Mouse (Mus musculus) heart, embryonic 15.5 days (tissue): ENCODE data around the gene Egr4. TPM values are rescaled to one million over a fixed set of nuclear protein-coding genes. Genes with fewer than 3 reads are reported as not detected.

Experiments used
- ATAC-seq: fragments of 200-750 bp; cut with Nextera tagmentation; replicated peaks from 2 replicates; pipeline ENCODE4 v1.8.0; 2017; ENCODE audit warnings: low read depth, moderate TSS enrichment; ENCODE audit not compliant: insufficient number of reproducible peaks, insufficient read depth, low FRiP score
- H3K27ac ChIP-seq: fragments of 300-500 bp; sonication (generic); 2 replicates; pipeline ENCODE4 v1.5.1; 2015; ENCODE audit warnings: mild to moderate bottlenecking, inconsistent platforms
- H3K27me3 ChIP-seq: fragments of 300-500 bp; sonication (generic); 2 replicates; pipeline ENCODE4 v1.6.1; 2015; ENCODE audit warnings: inconsistent platforms
- H3K36me3 ChIP-seq: fragments of 300-500 bp; sonication (generic); 2 replicates; pipeline ENCODE4 v1.6.1; 2015; ENCODE audit warnings: mild to moderate bottlenecking, inconsistent platforms
- H3K4me1 ChIP-seq: fragments of 300-500 bp; sonication (generic); replicated peaks from 2 replicates; pipeline ENCODE4 v1.6.1; 2015; ENCODE audit warnings: inconsistent platforms
- H3K4me2 ChIP-seq: fragments of 300-500 bp; sonication (generic); 2 replicates; pipeline ENCODE4 v1.6.1; 2015; ENCODE audit warnings: inconsistent platforms, mild to moderate bottlenecking, moderate library complexity
- H3K4me3 ChIP-seq: fragments of 300-500 bp; sonication (generic); 2 replicates; pipeline ENCODE4 v1.5.1; 2015; ENCODE audit warnings: mild to moderate bottlenecking, inconsistent platforms
- H3K9ac ChIP-seq: fragments of 300-500 bp; sonication (generic); 2 replicates; pipeline ENCODE4 v1.6.1; 2015; ENCODE audit warnings: mild to moderate bottlenecking, inconsistent platforms
- H3K9me3 ChIP-seq: fragments of 300-500 bp; sonication (generic); replicated peaks from 2 replicates; pipeline ENCODE4 v1.6.1; 2016; ENCODE audit warnings: inconsistent platforms
- WGBS: fragments of 180-500 bp; shearing (Covaris S2); methylation state at CpG from one replicate; pipeline ENCODE4 v1.1.7; 2015; ENCODE audit warnings: mixed read lengths; 5-methylcytosine and 5-hydroxymethylcytosine counted together
- polyA plus RNA-seq: library from polyadenylated mRNA; unstranded; fragments of >200 nt; fragmentation: Nextera tagmentation; extraction: Ambion mirVana; gene quantifications from 2 replicates; pipeline ENCODE4 v1.2.1, GENCODE M21; 2015

Egr4 gene
- polyA plus RNA-seq, 1 experiment from 2014 or later, result not detected

- H3K9ac ChIP-seq, result no peak overlapping the region
- peaks cover 27% of the 10 kb centered on the region for H3K27me3 ChIP-seq
- no peak for ATAC-seq
- H3K36me3 ChIP-seq, result no peaks in the 10 kb centered on the region
- H3K27ac ChIP-seq, result no peak overlapping the region
- H3K4me1 ChIP-seq, result no peaks in the 10 kb centered on the region
- H3K4me2 ChIP-seq, result no peak overlapping the region
- no peaks in the 10 kb centered on the region for H3K9me3 ChIP-seq
- no peak overlapping the region for H3K4me3 ChIP-seq
- WGBS, result 85% methylated on average over 4 of the region's 4 CpGs
These were observed 23.1 kb downstream of the Egr4 start for GRCm38 (mm10) chr6:85490252-85490651.

GRCm38 (mm10) chr6:85489717-85490116 is 23.7 kb downstream of the Egr4 start:
- H3K9ac ChIP-seq, result no peak overlapping the region
- H3K9me3 ChIP-seq, result no peaks in the 10 kb centered on the region
- 69% methylated on average over 3 of the region's 3 CpGs for WGBS
- H3K27ac ChIP-seq, result no peak overlapping the region
- ATAC-seq, result no peak
- no peak overlapping the region for H3K4me3 ChIP-seq
- H3K4me1 ChIP-seq, result no peaks in the 10 kb centered on the region
- no peak overlapping the region for H3K4me2 ChIP-seq
- H3K27me3 ChIP-seq, result peaks cover 32% of the 10 kb centered on the region
- H3K36me3 ChIP-seq, result no peaks in the 10 kb centered on the region

DNA sequence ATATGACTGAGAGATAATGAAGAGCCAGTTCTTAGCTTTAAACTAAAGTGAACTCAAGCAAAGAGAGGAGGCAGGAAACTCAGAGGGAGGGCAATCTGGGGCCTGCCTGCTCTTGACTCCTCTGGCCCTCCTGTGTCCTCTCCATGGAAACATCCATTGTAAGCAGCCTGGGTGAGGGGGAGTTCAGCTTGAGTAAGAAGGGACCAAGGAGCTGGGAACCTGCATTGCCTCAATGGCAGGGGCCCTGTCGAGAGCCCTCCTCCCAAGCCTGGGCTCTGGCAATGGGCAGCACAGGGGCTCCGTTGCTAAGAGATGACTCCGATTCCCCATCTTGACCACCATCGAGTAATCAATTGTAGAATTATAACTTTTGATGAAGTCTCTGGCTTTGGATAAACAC is 24.9 kb downstream of the Egr4 start:
- Histone ChIP-seq H3K27me3 (peaks cover 44% of the 10 kb centered on the region), H3K4me1 (peaks cover 8% of the 10 kb centered on the region), H3K4me2 (no peak overlapping the region), H3K9ac (no peak overlapping the region), H3K27ac (no peak overlapping the region), H3K4me3 (no peak overlapping the region), H3K9me3 (no peaks in the 10 kb centered on the region), H3K36me3 (no peaks in the 10 kb centered on the region)
- 72% methylated on average over 4 of the region's 4 CpGs for WGBS
- ATAC-seq, result no peak

GRCm38 (mm10) chr6:85485738-85486137 is 27.7 kb downstream of the Egr4 start:
- Histone ChIP-seq H3K4me2 (no peak overlapping the region), H3K36me3 (no peaks in the 10 kb centered on the region), H3K9me3 (no peaks in the 10 kb centered on the region; the same call in 1 of the 2 replicates), H3K27ac (no peak overlapping the region), H3K27me3 (peaks cover 70% of the 10 kb centered on the region), H3K9ac (no peak overlapping the region), H3K4me3 (no peak overlapping the region), H3K4me1 (peaks cover 8% of the 10 kb centered on the region)
- 59% methylated on average over 2 of the region's 2 CpGs for WGBS
- no peak for ATAC-seq

DNA sequence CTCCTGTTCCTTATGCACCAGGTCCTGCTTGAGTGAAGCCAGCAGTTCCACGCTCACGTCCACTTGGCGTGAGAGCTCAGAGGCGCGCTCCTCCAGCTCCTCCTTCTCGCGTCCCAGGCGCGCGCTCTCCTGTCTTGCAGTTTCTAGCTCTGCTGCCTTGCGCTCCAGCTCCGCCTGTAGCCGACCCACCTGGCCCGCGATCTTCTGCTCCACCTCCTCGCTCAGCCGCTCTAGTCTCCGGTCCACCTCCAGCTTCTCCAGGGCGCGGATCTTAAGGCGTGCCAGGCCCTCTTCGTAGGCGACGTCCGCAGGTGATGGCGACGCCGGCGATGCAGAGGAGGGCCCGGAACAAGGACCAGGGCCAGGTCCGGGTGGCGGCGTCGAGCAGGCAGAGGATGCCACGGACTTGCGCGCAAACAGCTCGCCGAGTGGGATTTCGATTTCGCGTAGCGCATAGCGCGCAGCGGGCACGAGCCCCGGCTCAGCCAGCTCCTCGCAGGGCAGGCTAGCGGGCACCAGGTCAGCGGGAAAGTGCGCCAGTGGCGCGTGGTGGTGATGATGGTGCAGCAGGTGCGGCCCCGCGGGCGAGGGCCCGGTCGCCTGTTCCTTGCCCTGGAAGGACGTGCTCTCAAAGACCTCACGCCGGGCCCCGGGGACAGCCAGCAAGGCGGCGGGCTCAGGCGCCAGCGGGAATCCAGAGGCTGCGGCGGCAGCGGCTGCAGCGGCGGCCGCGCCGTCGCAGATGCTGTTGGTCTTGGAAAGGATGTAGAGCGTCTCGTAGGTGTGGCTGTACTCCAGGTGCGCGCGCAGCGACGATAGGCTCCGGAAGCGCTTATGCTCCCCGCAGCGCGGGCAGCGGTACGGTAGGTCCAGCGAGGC is 29.3 kb downstream of the Egr4 start:
- Histone ChIP-seq H3K4me1 (peaks cover 8% of the 10 kb centered on the region), H3K9me3 (no peaks in the 10 kb centered on the region; the same call in 1 of the 2 replicates), H3K4me3 (peak overlapping the region; percentile 32), H3K36me3 (no peaks in the 10 kb centered on the region), H3K9ac (no peak overlapping the region), H3K4me2 (peak overlapping the region; percentile 48), H3K27me3 (peaks cover 80% of the 10 kb centered on the region), H3K27ac (no peak overlapping the region)
- 4% methylated on average over 92 of the region's 92 CpGs for WGBS
- ATAC-seq, result no peak

- WGBS, result 60% methylated on average over 16 of the region's 16 CpGs
- ATAC-seq, result no peak
- H3K9ac ChIP-seq, result no peak overlapping the region
- H3K27ac ChIP-seq, result no peak overlapping the region
- peaks cover 8% of the 10 kb centered on the region for H3K4me1 ChIP-seq
- no peaks in the 10 kb centered on the region; the same call in 1 of the 2 replicates for H3K9me3 ChIP-seq
- H3K4me2 ChIP-seq, result no peak overlapping the region
- peaks cover 83% of the 10 kb centered on the region for H3K27me3 ChIP-seq
- no peak overlapping the region for H3K4me3 ChIP-seq
- no peaks in the 10 kb centered on the region for H3K36me3 ChIP-seq
These were observed 32.7 kb downstream of the Egr4 start for GRCm38 (mm10) chr6:85480685-85481084.

DNA sequence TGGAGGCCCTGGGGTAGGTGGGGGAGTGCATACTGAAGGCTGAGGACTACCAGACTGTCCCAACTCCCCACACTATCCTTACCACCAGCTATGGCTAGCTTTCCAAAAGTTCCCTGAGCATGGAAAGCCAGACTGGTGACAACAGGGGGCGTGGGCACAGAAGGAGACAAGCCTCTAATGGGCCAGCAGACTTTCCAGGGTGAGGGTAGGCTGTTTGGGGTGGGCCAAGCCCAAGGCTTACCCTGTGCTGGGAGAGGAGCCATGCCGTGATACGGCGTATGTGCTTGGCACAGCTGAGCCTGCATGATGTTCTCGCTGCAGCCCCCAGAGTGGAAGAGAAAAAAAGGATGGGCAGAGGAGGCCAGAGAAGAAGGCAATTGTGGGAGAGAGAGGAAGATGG is 33.4 kb downstream of the Egr4 start:
- WGBS, result 83% methylated on average over 5 of the region's 5 CpGs
- no peak for ATAC-seq
- peaks cover 8% of the 10 kb centered on the region for H3K4me1 ChIP-seq
- no peak overlapping the region for H3K4me2 ChIP-seq
- H3K27ac ChIP-seq, result no peak overlapping the region
- no peak overlapping the region for H3K9ac ChIP-seq
- no peaks in the 10 kb centered on the region; the same call in 1 of the 2 replicates for H3K9me3 ChIP-seq
- H3K36me3 ChIP-seq, result no peaks in the 10 kb centered on the region
- no peak overlapping the region for H3K4me3 ChIP-seq
- H3K27me3 ChIP-seq, result peaks cover 82% of the 10 kb centered on the region

DNA sequence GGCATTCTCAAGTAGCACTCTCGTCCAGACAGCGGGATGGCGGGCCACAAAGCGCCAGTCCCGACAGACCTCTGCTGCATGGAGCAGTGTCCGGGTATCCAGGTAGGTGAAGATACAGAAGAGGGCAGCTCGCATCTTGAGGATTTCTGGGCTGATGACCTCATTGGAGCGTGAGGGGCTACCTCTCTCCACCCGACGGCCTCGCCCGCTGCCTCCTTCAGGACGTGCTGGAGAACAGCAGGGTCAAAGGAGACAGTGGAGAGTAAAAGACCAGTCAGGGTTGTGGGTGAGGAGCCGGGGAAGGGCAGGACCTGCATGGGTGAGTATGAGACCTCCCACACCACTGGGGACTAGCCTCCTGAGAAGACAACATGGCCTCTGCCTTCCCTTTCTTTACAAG is 35.0 kb downstream of the Egr4 start:
- no peak overlapping the region for H3K9ac ChIP-seq
- no peak overlapping the region for H3K4me2 ChIP-seq
- H3K4me1 ChIP-seq, result no peaks in the 10 kb centered on the region
- 26% methylated on average over 14 of the region's 14 CpGs for WGBS
- no peaks in the 10 kb centered on the region for H3K36me3 ChIP-seq
- H3K4me3 ChIP-seq, result no peak overlapping the region
- H3K27ac ChIP-seq, result no peak overlapping the region
- H3K9me3 ChIP-seq, result no peaks in the 10 kb centered on the region; the same call in 1 of the 2 replicates
- no peak for ATAC-seq
- H3K27me3 ChIP-seq, result peaks cover 72% of the 10 kb centered on the region

GRCm38 (mm10) chr6:85477366-85477917 is 35.9 kb downstream of the Egr4 start:
- Histone ChIP-seq H3K9me3 (no peaks in the 10 kb centered on the region; the same call in 1 of the 2 replicates), H3K9ac (no peak overlapping the region), H3K27ac (no peak overlapping the region), H3K27me3 (peaks cover 68% of the 10 kb centered on the region), H3K36me3 (no peaks in the 10 kb centered on the region), H3K4me2 (no peak overlapping the region), H3K4me3 (no peak overlapping the region), H3K4me1 (no peaks in the 10 kb centered on the region)
- no peak for ATAC-seq
- WGBS, result 38% methylated on average over 10 of the region's 10 CpGs

GRCm38 (mm10) chr6:85475581-85475980 is 37.8 kb downstream of the Egr4 start:
- H3K36me3 ChIP-seq, result no peaks in the 10 kb centered on the region
- H3K27me3 ChIP-seq, result peaks cover 50% of the 10 kb centered on the region
- H3K4me1 ChIP-seq, result no peaks in the 10 kb centered on the region
- 73% methylated on average over 3 of the region's 3 CpGs for WGBS
- no peak overlapping the region for H3K27ac ChIP-seq
- no peak overlapping the region for H3K9ac ChIP-seq
- no peak overlapping the region for H3K4me2 ChIP-seq
- H3K4me3 ChIP-seq, result no peak overlapping the region
- ATAC-seq, result no peak
- no peaks in the 10 kb centered on the region for H3K9me3 ChIP-seq

DNA sequence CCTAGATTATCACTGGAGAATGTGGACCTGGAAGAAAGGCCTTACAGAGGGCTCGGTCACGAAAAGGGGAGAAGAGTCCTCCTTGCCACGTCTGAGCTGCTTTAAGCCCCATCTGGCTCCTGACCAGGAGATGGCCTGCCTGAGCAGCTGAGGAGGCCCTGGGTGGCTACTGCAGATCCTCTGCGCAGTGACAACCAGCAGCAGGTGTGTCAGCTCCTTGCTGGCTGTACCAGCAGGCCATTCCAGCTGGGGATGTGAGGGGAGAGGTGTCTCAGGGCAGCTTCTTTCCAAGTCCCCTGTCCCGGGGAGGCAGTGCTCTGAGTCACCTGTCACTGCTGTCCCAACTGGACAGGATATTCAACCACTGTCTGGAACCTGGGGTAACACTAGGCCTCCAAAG is 40.8 kb downstream of the Egr4 start:
- Histone ChIP-seq H3K36me3 (peaks cover 17% of the 10 kb centered on the region), H3K4me1 (no peaks in the 10 kb centered on the region), H3K27ac (no peak overlapping the region), H3K27me3 (peaks cover 23% of the 10 kb centered on the region), H3K9ac (no peak overlapping the region), H3K4me2 (no peak overlapping the region), H3K4me3 (no peak overlapping the region), H3K9me3 (no peaks in the 10 kb centered on the region)
- WGBS, result 52% methylated on average over 5 of the region's 5 CpGs
- ATAC-seq, result no peak
